Mouse (Mus musculus) brain, embryonic 14.5 days (tissue): ENCODE results near the gene Tmco4.

Source experiments
- CTCF ChIP-seq: fragments of 200-500 bp; IDR thresholded peaks from 2 replicates; pipeline ENCODE4 v1.5.1; 2012; ENCODE audit warnings: inconsistent platforms, mild to moderate bottlenecking, moderate library complexity, borderline replicate concordance; ENCODE audit not compliant: insufficient read depth, insufficient read length; ENCODE audit errors: extremely low read depth
- POLR2A ChIP-seq: fragments of 200-500 bp; IDR thresholded peaks from 2 replicates; pipeline ENCODE4 v1.6.1; 2012; ENCODE audit warnings: mild to moderate bottlenecking, inconsistent platforms, borderline replicate concordance; ENCODE audit not compliant: poor library complexity, insufficient read depth, insufficient read length, severe bottlenecking; ENCODE audit errors: extremely low read depth

DNA sequence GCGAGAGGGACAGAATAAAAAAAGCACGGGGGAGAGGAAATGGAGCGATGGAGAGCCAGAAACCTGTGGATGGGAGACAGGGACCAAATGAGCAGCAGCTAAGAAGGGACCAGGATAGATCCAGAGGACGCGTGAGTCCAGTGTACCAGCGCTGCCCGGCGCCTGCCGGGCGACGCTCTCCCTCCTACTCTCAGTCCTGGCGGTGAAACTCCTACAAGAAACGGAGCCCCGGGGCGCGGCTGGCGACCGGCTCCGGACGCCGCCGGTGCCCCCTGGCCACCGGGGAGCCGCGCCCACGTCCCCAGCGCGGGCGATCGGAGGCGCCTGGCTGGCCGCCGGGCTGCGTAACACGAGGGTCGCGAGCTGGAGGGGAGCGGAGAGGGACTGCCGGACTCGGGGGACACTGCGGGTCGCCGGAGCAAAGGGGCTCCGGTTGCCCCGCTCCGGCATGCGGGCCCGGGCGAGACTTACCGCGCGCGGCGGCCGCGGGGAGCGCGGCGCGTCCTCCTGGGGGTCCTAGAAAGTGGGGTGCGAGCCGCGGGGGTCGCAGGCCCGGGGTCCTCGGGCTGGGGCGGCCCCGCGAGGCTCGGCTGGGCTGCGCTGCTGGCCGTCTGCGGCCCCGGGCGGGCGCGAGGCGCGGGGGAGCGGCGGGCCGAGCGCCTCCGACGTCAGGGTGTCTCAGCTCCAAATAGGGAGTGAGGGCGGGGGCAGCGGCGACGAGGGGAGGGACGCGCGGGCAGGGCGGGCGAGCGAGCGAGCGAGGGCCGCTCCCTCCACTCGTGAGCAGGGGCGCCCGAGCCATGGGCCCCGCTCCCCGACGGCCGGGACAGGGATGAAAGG, 119.9 kb downstream of the Tmco4 start, which contains the start of gene Nbl1:
- TF ChIP-seq CTCF (no peak), POLR2A (no peak)
